Mouse (Mus musculus): ENCODE data around the gene Tbrg4.

The Tbrg4 gene

GRCm38 (mm10) chr11:6615250-6616205, 10.3 kb downstream of the Tbrg4 start:
- DNase-seq: no peak

- DNase-seq: peak; percentile 82 to 89
Observed at GRCm38 (mm10) chr11:6605491-6606399, 20.1 kb downstream of the Tbrg4 start, which contains the start of gene Nacad. Gene Nacad, minus strand, starts transcription at chr11:6606053.

- DNase-seq: peak in 1 of 2 experiments; percentile 70
Observed at GRCm38 (mm10) chr11:6605021-6605481, 20.8 kb downstream of the Tbrg4 start.

- peak in 1 of 2 experiments; percentile 53 for DNase-seq
Observed at GRCm38 (mm10) chr11:6604604-6604936, 21.3 kb downstream of the Tbrg4 start.

DNA sequence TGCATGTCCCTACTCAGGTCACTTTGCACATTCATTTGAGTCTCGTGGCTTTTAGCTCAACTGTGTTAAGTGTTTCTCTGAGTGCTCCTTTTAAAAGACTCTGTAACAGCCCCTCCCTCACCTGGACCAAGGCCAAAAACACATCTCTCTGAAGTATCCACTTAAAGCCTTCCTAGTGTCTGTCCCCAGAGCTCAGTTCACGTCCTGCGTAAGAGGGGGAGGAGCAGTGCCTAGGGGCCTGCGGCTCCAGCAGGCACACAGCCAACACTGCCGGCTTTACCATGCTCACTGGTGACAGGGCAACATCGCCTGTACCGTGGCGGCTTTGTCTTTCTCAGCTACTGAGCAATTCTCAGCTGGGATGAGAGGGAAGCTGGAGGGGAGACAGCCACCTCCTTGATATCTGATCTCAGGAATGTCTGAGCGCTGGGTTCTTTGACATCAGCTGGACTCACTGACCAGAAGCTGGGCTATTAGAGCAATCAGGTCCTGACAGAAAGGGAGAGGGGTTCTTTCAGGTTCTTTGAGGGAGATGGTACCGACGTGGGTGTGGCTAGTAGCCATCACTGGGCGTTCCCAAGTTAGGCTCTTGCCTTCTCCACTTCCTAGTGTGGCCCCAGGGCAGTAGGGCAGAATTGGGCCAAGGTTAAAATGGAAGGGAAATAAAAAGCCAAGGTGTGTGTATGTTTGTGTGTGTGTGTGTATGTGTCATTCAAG, 21.8 kb downstream of the Tbrg4 start:
- peak; percentile 82 for DNase-seq

DNA sequence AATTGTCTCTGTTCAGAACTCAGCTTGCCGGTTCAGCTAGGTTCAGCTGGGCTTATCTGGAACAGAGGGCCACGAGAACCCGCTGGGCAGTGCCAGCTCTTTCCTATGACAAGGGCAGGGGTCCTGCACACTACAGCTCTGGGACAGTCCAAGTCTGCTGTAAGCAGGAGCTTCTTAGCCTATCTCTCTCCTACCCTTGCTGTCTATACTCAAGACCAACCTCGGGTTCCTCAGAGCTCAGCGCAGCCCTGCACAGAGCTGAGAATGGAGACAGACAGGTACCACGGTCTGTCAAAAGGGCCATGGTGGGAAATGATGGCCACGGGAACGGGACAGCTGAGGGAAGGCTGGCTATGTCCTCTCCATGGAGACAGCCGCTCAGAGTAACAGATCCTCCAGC, 22.6 kb downstream of the Tbrg4 start:
- no peak for DNase-seq

DNA sequence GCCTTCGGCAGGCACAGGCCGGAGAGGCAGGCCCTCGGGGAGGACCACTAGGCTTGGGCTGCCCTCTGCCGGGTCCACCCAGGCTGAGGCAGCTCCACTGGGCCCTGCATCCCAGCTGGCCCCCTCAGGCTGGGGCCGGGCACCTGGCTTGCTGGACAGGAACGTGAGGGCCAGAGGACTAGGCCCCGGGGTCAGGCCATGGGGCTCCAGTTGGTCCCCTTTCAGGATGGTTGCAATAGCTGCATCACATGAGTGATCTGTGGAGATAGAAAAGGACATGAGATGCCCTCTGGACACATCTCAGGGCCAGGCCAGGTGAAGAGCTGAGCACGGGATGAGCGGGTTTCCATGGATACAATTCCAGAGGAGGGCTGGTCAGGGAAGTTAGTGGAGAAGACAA, 23.2 kb downstream of the Tbrg4 start:
- no peak for DNase-seq

DNA sequence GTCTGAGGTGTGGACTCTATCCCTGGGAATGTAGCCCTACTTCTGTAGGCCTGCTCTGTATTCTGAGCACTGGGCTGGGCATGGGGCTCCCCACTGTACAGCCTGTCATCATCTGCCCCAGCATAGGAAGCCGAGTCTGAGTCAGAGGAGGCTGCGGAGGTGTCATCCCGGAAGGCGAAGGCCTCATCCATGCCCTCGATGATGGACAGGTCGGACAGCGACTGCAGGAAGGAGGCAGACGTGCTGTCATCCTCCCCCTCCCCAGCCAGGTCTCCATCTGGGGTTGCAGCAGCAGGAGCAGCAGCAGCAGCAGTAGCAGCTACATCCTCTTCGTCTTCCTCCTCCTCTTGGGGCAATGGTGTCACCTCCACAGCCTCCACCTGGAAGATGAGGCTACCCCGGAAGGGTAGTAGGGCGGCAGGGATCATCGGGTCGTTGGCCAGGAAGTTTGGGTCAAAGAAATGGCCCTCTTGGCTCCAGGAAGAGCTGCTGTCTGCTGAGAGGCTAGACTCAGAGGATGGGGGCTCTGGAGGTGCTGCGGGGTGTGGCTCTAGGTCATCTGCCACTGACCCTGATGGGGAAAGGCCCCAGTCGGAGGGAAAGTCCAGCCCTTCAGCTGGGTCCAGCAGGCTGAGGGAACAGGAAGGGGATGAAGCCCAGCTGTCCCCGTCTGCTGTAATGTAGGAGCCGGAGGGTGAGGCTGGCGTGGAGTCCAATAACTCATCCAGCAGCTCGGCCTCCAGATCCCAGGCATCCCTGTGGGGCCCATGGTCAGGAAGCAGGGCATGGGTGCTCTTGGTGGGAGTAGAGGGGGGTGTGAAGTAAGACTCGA, 24.0 kb downstream of the Tbrg4 start:
- no peak for DNase-seq

DNA sequence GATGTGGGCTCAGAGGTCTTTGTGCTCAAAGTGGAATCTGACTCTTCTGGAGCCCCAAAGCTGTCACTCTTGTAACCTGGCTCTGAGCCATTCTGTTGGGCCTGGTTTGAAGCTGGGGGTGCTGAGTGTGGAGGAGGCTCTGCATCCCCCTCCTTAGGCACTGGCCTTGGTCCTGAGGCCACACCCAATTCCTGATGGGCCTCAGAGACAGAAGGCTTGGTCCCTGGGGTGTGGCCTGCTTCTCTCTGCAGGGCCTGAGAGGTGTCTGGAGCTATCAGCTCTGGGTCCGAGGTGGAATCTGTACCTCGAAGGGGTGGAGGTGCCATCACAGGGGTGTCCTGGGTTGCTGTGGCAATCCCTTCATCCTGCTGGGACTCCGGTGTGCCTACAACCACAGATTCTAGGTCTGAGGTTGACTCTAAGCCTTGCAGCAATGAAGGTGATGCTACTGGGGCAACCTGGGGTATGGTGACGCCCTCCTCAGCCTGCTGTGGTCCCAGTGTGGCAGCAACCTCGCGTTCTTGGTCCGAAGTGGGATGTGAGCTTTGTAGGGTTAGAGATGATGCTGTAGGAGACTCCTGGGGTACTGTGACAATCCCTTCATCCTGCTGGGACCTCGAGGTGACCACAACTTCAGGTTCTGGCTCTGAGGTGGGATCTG, 25.5 kb downstream of the Tbrg4 start:
- DNase-seq: no peak

DNA sequence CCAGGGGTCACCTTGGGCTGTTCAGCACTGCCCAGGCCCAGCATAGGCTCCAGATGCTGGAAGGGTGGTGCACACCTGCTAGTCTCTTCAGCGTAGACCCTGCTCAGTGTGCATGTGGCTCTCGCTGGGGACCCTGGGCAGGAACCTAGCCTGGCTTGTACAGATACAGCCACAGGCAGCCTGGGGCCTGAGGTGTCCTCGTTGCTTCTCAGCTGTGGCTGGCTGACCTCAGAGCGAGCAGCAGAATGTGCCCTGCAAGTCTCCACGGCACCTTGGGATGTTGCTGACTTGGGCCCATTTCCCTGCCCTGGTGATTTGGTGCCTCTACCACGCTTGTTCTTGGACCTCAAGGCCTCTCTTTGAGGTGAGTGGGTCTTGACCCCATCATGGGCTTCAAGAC, 26.0 kb downstream of the Tbrg4 start:
- DNase-seq: peak in 1 of 2 experiments; percentile 31

GRCm38 (mm10) chr11:6599011-6599681, 26.7 kb downstream of the Tbrg4 start:
- peak in 1 of 2 experiments; percentile 48 for DNase-seq

- DNase-seq: peak in 1 of 2 experiments; percentile 38
Observed at GRCm38 (mm10) chr11:6598191-6598889, 27.5 kb downstream of the Tbrg4 start.

- peak; percentile 33 to 59 for DNase-seq
Observed at GRCm38 (mm10) chr11:6597523-6597922, 28.3 kb downstream of the Tbrg4 start.

GRCm38 (mm10) chr11:6596616-6597015, 29.3 kb downstream of the Tbrg4 start:
- DNase-seq: no peak

DNA sequence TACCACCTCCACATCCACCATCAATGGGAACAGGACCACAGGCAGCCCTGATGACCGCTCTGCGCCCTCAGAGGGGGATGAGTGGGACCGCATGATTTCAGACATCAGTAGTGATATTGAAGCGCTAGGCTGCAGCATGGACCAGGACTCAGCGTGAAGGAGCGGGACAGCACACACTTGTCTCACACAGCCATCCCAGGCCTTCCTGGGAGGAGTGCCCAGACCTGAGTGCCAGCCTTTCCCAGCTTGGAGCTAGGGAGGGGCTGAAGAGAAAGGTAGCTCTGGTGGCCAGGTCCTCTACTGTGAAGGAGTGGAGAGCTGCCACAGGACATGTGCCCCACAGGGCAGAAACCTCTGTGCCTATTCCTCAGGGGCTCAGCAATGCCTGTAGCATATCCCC, 29.7 kb downstream of the Tbrg4 start:
- DNase-seq: peak in 1 of 2 experiments; percentile 44

GRCm38 (mm10) chr11:6595339-6595738, 30.5 kb downstream of the Tbrg4 start:
- DNase-seq: no peak

DNA sequence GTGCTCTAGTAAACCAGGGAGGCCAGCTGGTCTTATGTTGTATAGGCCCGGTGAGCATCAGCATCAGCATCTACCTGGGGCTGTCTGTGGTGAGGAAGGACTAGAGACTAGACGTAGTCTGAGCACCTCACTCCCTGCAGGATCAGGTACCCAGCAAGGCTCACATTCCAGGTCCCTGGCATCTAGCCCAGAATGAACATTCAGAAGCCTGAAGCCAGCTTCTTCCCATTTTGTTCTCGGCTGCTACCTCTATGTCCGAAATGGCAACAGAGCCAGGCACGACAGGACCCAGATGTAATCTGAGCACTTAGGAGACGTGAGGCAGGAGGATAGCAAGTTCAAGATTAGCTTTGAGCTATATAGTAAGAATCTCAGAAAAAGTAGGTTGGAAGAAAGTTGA, 31.0 kb downstream of the Tbrg4 start:
- DNase-seq: peak; percentile 64 to 67

GRCm38 (mm10) chr11:6593406-6593805, 32.5 kb downstream of the Tbrg4 start:
- no peak for DNase-seq

DNA sequence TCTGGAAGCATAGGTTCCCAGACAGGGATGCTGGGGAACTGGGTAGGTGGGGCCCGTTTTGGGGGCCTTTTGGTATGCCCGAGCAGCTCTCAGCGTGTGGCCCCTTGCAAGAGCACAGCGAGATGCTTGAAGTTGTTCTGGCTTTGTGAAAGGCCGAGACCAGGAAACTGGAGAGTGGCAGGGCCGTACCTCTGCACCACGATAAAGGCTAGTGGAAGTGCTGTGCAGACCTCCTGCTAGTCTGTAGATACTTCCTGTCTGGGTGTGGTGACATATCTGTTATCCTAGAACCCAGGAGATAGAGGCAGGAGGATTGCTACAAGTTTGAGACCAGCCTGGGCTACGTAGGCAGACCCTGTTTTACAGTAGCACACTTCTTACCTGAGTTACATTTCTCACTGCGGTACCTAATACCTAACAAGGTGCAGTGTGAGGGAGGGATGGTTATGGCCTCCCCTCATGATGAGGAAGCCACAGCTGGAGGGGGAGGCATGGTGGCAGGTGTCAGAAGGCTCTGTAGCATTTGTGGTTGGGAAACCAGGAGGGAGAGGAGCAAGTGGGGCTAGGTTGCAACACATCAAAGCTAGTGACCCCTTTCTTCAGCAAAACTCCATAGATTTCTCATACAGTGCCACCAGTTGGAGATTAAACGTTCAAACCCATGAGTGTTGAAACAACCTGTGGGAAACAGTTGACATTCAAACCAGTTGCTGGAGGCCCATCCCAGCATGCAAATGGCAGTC, 34.8 kb downstream of the Tbrg4 start:
- no peak for DNase-seq
